Mouse (Mus musculus): Measurements from ENCODE around the gene Plcb1. TPM values are rescaled to one million over a fixed set of nuclear protein-coding genes. Genes with fewer than 3 reads are reported as not detected.
A peak's percentile ranks its signal among the peaks of the same experiment; 100 is the strongest.

The Plcb1 gene
- polyA plus RNA-seq, 1 experiment from 2014 or later = 30.1 TPM

GRCm38 (mm10) chr2:134891207-134891606 lies 105.3 kb downstream of the Plcb1 start:
- Histone ChIP-seq H3K27me3 (no peaks in the 10 kb centered on the region), H3K4me3 (replicated peaks) (no peak overlapping the region), H3K9ac (no peak overlapping the region), H3K36me3 (no peaks in the 10 kb centered on the region), H3K4me1 (no peaks in the 10 kb centered on the region), H3K27ac (no peak overlapping the region), H3K9me3 (replicated peaks) (no peaks in the 10 kb centered on the region), H3K4me2 (no peak overlapping the region)
- 66% methylated on average over 2 of the region's 2 CpGs for WGBS
- ATAC-seq (replicated peaks; ENCODE audit: low FRiP score) = no peak

DNA sequence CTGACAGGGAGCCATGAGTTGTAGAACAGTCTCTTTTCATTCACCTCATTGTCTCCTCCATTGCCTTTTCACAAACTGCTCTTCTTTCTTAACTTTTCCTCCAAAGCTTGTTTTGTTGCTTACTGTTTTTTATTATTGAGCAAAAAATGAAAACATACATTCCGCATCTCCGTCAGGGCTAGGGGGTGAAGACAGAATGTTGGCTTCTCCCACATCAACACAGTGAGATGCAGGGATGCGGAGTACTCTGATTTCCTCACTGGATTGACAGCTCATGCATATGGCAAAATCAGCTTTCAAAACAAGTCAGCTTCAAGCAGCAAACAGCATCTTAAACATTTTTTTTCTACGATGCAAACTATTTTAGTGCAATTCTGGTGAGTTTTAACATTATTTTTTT lies 108.9 kb downstream of the Plcb1 start:
- Histone ChIP-seq H3K4me3 (replicated peaks) (no peak overlapping the region), H3K9ac (no peak overlapping the region), H3K4me2 (no peak overlapping the region), H3K27me3 (no peaks in the 10 kb centered on the region), H3K4me1 (no peaks in the 10 kb centered on the region), H3K9me3 (replicated peaks) (no peaks in the 10 kb centered on the region), H3K27ac (no peak overlapping the region), H3K36me3 (no peaks in the 10 kb centered on the region)
- WGBS = 93% methylated on average over 4 of the region's 4 CpGs
- no peak for ATAC-seq (replicated peaks; ENCODE audit: low FRiP score)

- Histone ChIP-seq H3K9ac (no peak overlapping the region), H3K36me3 (no peaks in the 10 kb centered on the region), H3K4me2 (no peak overlapping the region), H3K4me3 (replicated peaks) (no peak overlapping the region), H3K27ac (no peak overlapping the region), H3K27me3 (no peaks in the 10 kb centered on the region), H3K4me1 (no peaks in the 10 kb centered on the region), H3K9me3 (replicated peaks) (no peaks in the 10 kb centered on the region)
- no peak for ATAC-seq (replicated peaks; ENCODE audit: low FRiP score)
- 94% methylated on average over 3 of the region's 3 CpGs for WGBS
Measured at GRCm38 (mm10) chr2:134896196-134896595, 110.3 kb downstream of the Plcb1 start.

GRCm38 (mm10) chr2:134897083-134897482 lies 111.2 kb downstream of the Plcb1 start:
- no peaks in the 10 kb centered on the region for H3K9me3 ChIP-seq (replicated peaks)
- H3K36me3 ChIP-seq = no peaks in the 10 kb centered on the region
- H3K27ac ChIP-seq = no peak overlapping the region
- H3K4me2 ChIP-seq = no peak overlapping the region
- no peak for ATAC-seq (replicated peaks; ENCODE audit: low FRiP score)
- H3K9ac ChIP-seq = no peak overlapping the region
- no peaks in the 10 kb centered on the region for H3K4me1 ChIP-seq
- H3K27me3 ChIP-seq = no peaks in the 10 kb centered on the region
- 89% methylated on average over 5 of the region's 5 CpGs for WGBS
- no peak overlapping the region for H3K4me3 ChIP-seq (replicated peaks)

DNA sequence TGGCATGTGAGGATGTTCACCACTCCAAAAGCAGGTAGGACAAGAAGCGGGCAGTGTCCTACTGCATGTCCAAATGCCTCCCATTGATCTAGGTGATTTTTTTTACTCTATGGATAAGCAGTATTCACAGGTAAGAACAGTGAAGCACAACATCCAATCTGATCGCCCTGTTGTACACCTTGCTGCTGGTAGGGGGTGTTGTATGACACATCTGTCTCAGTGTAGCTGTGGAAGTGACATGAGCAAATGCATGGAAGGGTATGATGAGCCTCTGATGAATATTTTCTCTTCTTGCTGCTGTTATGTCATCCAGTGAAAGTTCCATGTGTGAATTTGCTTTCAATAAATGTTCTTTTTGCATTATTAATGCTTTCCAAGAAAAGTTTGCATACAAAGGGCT lies 115.7 kb downstream of the Plcb1 start:
- Histone ChIP-seq H3K27me3 (no peaks in the 10 kb centered on the region), H3K4me1 (no peaks in the 10 kb centered on the region)
- WGBS = 89% methylated on average over 2 of the region's 2 CpGs

DNA sequence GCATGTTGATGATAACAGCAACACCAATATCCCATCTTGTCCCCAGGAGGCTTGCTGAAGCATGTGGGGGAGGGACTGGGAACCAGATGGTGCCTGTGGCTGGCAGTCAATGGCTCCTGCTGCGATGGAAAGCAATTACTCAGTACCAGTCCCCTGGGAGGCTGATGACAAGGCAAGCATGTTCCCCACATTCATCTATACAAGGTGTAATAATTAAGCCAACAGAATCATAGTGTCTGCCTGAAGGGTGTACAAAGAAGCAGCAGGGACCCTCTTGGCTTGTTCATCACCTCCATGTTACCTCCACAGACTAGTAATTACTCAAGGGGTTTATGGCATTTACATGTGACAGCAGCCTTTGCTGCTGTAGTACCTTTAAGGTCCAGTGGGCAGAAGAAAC lies 125.0 kb downstream of the Plcb1 start:
- H3K36me3 ChIP-seq = no peaks in the 10 kb centered on the region
- no peaks in the 10 kb centered on the region for H3K9me3 ChIP-seq (replicated peaks)
- no peak overlapping the region for H3K27ac ChIP-seq
- H3K9ac ChIP-seq = no peak overlapping the region
- peak; percentile 63; the same call in 1 of the 2 replicates for ATAC-seq (replicated peaks; ENCODE audit: low FRiP score)
- H3K4me3 ChIP-seq (replicated peaks) = no peak overlapping the region
- H3K27me3 ChIP-seq = no peaks in the 10 kb centered on the region
- H3K4me1 ChIP-seq = peaks cover 12% of the 10 kb centered on the region
- no peak overlapping the region for H3K4me2 ChIP-seq
- WGBS = 29% methylated on average over 1 of the region's 1 CpGs

More for the DNA sequence above, 115.7 kb downstream of the Plcb1 start:
- Histone ChIP-seq H3K9ac (no peak overlapping the region), H3K36me3 (no peaks in the 10 kb centered on the region), H3K4me3 (replicated peaks) (no peak overlapping the region), H3K27ac (no peak overlapping the region), H3K9me3 (replicated peaks) (no peaks in the 10 kb centered on the region), H3K4me2 (no peak overlapping the region)
- 0 out of 2 replicates have a peak, but pooled peaks have one; percentile 56 for ATAC-seq (replicated peaks; ENCODE audit: low FRiP score)

GRCm38 (mm10) chr2:134911360-134911759 lies 125.5 kb downstream of the Plcb1 start:
- Histone ChIP-seq H3K27ac (no peak overlapping the region), H3K9me3 (replicated peaks) (no peaks in the 10 kb centered on the region), H3K4me1 (peaks cover 12% of the 10 kb centered on the region), H3K4me3 (replicated peaks) (no peak overlapping the region), H3K36me3 (no peaks in the 10 kb centered on the region), H3K27me3 (no peaks in the 10 kb centered on the region), H3K4me2 (no peak overlapping the region), H3K9ac (no peak overlapping the region)
- ATAC-seq (replicated peaks; ENCODE audit: low FRiP score) = no peak
- WGBS = 82% methylated on average over 6 of the region's 6 CpGs

- no peak for ATAC-seq (replicated peaks; ENCODE audit: low FRiP score)
- Histone ChIP-seq H3K36me3 (no peaks in the 10 kb centered on the region), H3K27me3 (no peaks in the 10 kb centered on the region), H3K9ac (no peak overlapping the region), H3K4me3 (replicated peaks) (no peak overlapping the region), H3K4me2 (no peak overlapping the region), H3K9me3 (replicated peaks) (no peaks in the 10 kb centered on the region), H3K27ac (no peak overlapping the region), H3K4me1 (peaks cover 12% of the 10 kb centered on the region)
- WGBS = 81% methylated on average over 2 of the region's 2 CpGs
Measured at GRCm38 (mm10) chr2:134912616-134913015, 126.7 kb downstream of the Plcb1 start.

DNA sequence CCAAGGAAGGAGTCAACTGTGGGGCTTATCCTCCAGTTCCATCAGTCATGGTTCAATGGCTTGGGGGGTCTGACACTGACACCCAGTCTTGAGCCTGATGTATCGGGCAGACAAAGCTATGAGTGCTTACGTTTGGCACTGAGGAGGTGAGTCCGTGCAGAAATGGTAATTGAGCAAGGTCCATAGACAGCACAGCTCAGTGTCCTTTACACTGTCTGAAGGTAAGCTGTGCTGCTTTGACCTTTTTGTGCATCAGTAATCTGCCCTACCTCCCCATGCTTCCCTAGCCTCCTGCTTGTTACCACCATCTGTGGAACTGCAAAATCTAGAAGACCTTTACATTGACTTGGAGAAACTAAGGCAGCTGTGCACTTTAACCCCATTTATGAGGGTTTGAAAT lies 127.7 kb downstream of the Plcb1 start:
- no peak overlapping the region for H3K27ac ChIP-seq
- H3K4me2 ChIP-seq = no peak overlapping the region
- 66% methylated on average over 3 of the region's 3 CpGs for WGBS
- H3K27me3 ChIP-seq = no peaks in the 10 kb centered on the region
- no peak overlapping the region for H3K9ac ChIP-seq
- peaks cover 12% of the 10 kb centered on the region for H3K4me1 ChIP-seq
- ATAC-seq (replicated peaks; ENCODE audit: low FRiP score) = 0 out of 2 replicates have a peak, but pooled peaks have one; percentile 52
- no peaks in the 10 kb centered on the region for H3K36me3 ChIP-seq
- no peaks in the 10 kb centered on the region for H3K9me3 ChIP-seq (replicated peaks)
- H3K4me3 ChIP-seq (replicated peaks) = no peak overlapping the region

GRCm38 (mm10) chr2:134914091-134914550 lies 128.3 kb downstream of the Plcb1 start:
- H3K27ac ChIP-seq = no peak overlapping the region

GRCm38 (mm10) chr2:134915035-134915434 lies 129.2 kb downstream of the Plcb1 start:
- no peak overlapping the region for H3K4me3 ChIP-seq (replicated peaks)
- ATAC-seq (replicated peaks; ENCODE audit: low FRiP score) = no peak
- H3K9ac ChIP-seq = no peak overlapping the region
- no peak overlapping the region for H3K27ac ChIP-seq
- no peaks in the 10 kb centered on the region for H3K27me3 ChIP-seq
- no peak overlapping the region for H3K4me2 ChIP-seq
- H3K4me1 ChIP-seq = peaks cover 12% of the 10 kb centered on the region
- H3K9me3 ChIP-seq (replicated peaks) = no peaks in the 10 kb centered on the region
- WGBS = 87% methylated on average over 3 of the region's 3 CpGs
- no peaks in the 10 kb centered on the region for H3K36me3 ChIP-seq

More at GRCm38 (mm10) chr2:134914091-134914550, 128.3 kb downstream of the Plcb1 start:
- no peaks in the 10 kb centered on the region for H3K9me3 ChIP-seq (replicated peaks)
- H3K36me3 ChIP-seq = no peaks in the 10 kb centered on the region
- H3K4me3 ChIP-seq (replicated peaks) = no peak overlapping the region
- H3K4me1 ChIP-seq = peaks cover 12% of the 10 kb centered on the region
- no peak overlapping the region for H3K9ac ChIP-seq
- ATAC-seq (replicated peaks; ENCODE audit: low FRiP score) = no peak
- no peak overlapping the region for H3K4me2 ChIP-seq
- no peaks in the 10 kb centered on the region for H3K27me3 ChIP-seq
- WGBS = 83% methylated on average over 2 of the region's 2 CpGs

- no peaks in the 10 kb centered on the region for H3K27me3 ChIP-seq
- no peaks in the 10 kb centered on the region for H3K36me3 ChIP-seq
- no peak overlapping the region for H3K27ac ChIP-seq
- H3K9ac ChIP-seq = no peak overlapping the region
- H3K4me1 ChIP-seq = no peaks in the 10 kb centered on the region
- ATAC-seq (replicated peaks; ENCODE audit: low FRiP score) = no peak
- no peaks in the 10 kb centered on the region for H3K9me3 ChIP-seq (replicated peaks)
- WGBS = 84% methylated on average over 9 of the region's 9 CpGs
- H3K4me3 ChIP-seq (replicated peaks) = no peak overlapping the region
- no peak overlapping the region for H3K4me2 ChIP-seq
Measured at GRCm38 (mm10) chr2:134920611-134921280, 134.9 kb downstream of the Plcb1 start.

Data from kidney, embryonic 15.5 days (tissue).